In genomic region chr2:165888396-165888795, GRCm38 (mm10) we compare ENCODE assay signal across 8 mouse cellular contexts. TPM values are rescaled to one million over a fixed set of nuclear protein-coding genes. Genes with fewer than 3 reads are reported as not detected.
DNase-seq lines count a peak whose midpoint lies in the region; ATAC-seq and TF ChIP-seq lines count a peak whose summit lies in the region.

No protein-coding gene starts in this region.

- peak; percentile 42 to 49; a peak in 2 of 4 replicates for TF ChIP-seq POLR2A in MEL (IDR thresholded peaks at IDR 0.05; ENCODE audit: control insufficient read depth in 1 of 2, insufficient read depth in 1 of 2, low read depth in 1 of 2, low read length in 2 of 2, poor library complexity in 1 of 2)

- H3K9me3 ChIP-seq in MEL (replicated peaks; ENCODE audit: insufficient read depth, low read length), result no peaks in the 10 kb centered on the region

- peak overlapping the region; percentile 16 to 39 for H3K4me3 ChIP-seq in MEL (ENCODE audit: control insufficient read depth in 1 of 2, insufficient read depth in 1 of 2, low read depth in 2 of 2, low read length in 2 of 2)
- H3K4me3 ChIP-seq in layer of hippocampus, adult 2 months, result no peak overlapping the region; the same call in 1 of the 2 replicates

- no peak for TF ChIP-seq CTCF in MEL (IDR thresholded peaks at IDR 0.05 in 2 of 3, conservative IDR thresholded peaks at IDR 0.05 in 1 of 3; ENCODE audit: control insufficient read depth in 1 of 3, insufficient read depth in 1 of 3, low read depth in 2 of 3, low read length in 3 of 3, poor library complexity in 1 of 3, severe bottlenecking in 1 of 3)
- no peak for TF ChIP-seq CTCF in layer of hippocampus, adult 2 months (conservative IDR thresholded peaks at IDR 0.05)

- peak overlapping the region; percentile 72 for H3K9ac ChIP-seq in MEL (ENCODE audit: control insufficient read depth, low read depth, low read length, poor library complexity, severe bottlenecking)

- peaks cover 0 to 44% of the 10 kb centered on the region in 2 experiments; a peak in 2 of 4 replicates for H3K36me3 ChIP-seq in MEL (ENCODE audit: control insufficient read depth in 1 of 2, insufficient read depth in 2 of 2, low read length in 2 of 2)

- H3K27me3 ChIP-seq in MEL (ENCODE audit: control insufficient read depth in 1 of 2, insufficient read depth in 2 of 2, low read length in 2 of 2), result no peaks in the 10 kb centered on the region

- H3K27ac ChIP-seq in MEL (ENCODE audit: control insufficient read depth, low read depth, low read length), result peak overlapping the region; percentile 95
- peak overlapping the region; percentile 100 for H3K27ac ChIP-seq in layer of hippocampus, adult 2 months

- no peak for TF ChIP-seq RAD21 in MEL (IDR thresholded peaks at IDR 0.05; ENCODE audit: low read depth, low read length)

- ATAC-seq in erythroid progenitor cell, adult 5-6 weeks (replicated peaks; ENCODE audit: low FRiP score, poor library complexity, severe bottlenecking), result peak; percentile 77
- ATAC-seq in inflammation-experienced regulatory T-cells, adult 6 months, result no peak

- peaks cover 27 to 59% of the 10 kb centered on the region in 2 experiments for H3K4me1 ChIP-seq in MEL (ENCODE audit: control insufficient read depth in 1 of 2, insufficient read depth in 2 of 2, low read length in 2 of 2)

- peaks cover 60% of the 10 kb centered on the region for H3K79me2 ChIP-seq in MEL (ENCODE audit: control insufficient read depth, insufficient read depth, low read length, poor library complexity)

- TF ChIP-seq EP300 in MEL (IDR thresholded peaks at IDR 0.05; ENCODE audit: low read depth in 1 of 2, low read length in 2 of 2), result peak; percentile 94 to 95

- intact Hi-C loops in heart, postnatal 14 days (cut with DNase I), result no loop called here

- peak; percentile 98 for DNase-seq in MEL (ENCODE audit: low read depth, low spot score)
- peak; percentile 92 for DNase-seq in brain, adult 2 months (ENCODE audit: low read depth, low spot score)
- peak; percentile 85 to 86 for DNase-seq in heart, postnatal 14 days
- peak in 1 of 2 experiments; percentile 50 for DNase-seq in layer of hippocampus, adult 2 months (ENCODE audit: low spot score in 2 of 2)
- peak; percentile 80 for DNase-seq in lung, postnatal 14 days
- DNase-seq in retina, postnatal 1 day, result peak; percentile 91

TF ChIP-seq in MEL, 35 proteins besides CTCF, POLR2A, EP300 and RAD21:
- TF ChIP-seq MAX (IDR thresholded peaks at IDR 0.05; ENCODE audit: low read length) (no peak), ZKSCAN1 (IDR thresholded peaks at IDR 0.05; ENCODE audit: low read depth, low read length) (no peak), ZC3H11A (IDR thresholded peaks at IDR 0.05; ENCODE audit: low read depth, low read length) (no peak), NRF1 (IDR thresholded peaks at IDR 0.05; ENCODE audit: insufficient read depth, low read depth, low read length, poor library complexity, severe bottlenecking) (0 out of 2 replicates have a peak, but pooled peaks have one; percentile 18), UBTF (IDR thresholded peaks at IDR 0.05; ENCODE audit: borderline replicate concordance, insufficient read depth, low read depth, low read length) (no peak), MAFK (IDR thresholded peaks at IDR 0.05; ENCODE audit: borderline replicate concordance, low read depth, low read length) (peak; percentile 6; the same call in 1 of the 2 replicates), MEF2A (IDR thresholded peaks at IDR 0.05; ENCODE audit: extremely low read depth, insufficient replicate concordance, low read depth, low read length, poor library complexity, severe bottlenecking) (no peak), GATA1 (IDR thresholded peaks at IDR 0.05; ENCODE audit: low read depth, low read length) (peak; percentile 92), MYC (IDR thresholded peaks at IDR 0.05; ENCODE audit: low read depth, low read length) (no peak; the same call in 1 of the 2 replicates), ETS1 (IDR thresholded peaks at IDR 0.05; ENCODE audit: low read depth, low read length) (peak; percentile 85), USF1 (IDR thresholded peaks at IDR 0.05; ENCODE audit: low read depth, low read length) (no peak), ZMIZ1 (IDR thresholded peaks at IDR 0.05; ENCODE audit: low read depth, low read length) (peak; percentile 72; the same call in 1 of the 2 replicates), MAZ (IDR thresholded peaks at IDR 0.05; ENCODE audit: low read depth, low read length) (peak; percentile 79; the same call in 1 of the 2 replicates), ZNF384 (IDR thresholded peaks at IDR 0.05; ENCODE audit: low read depth, low read length) (no peak), KAT2A (conservative IDR thresholded peaks at IDR 0.05; ENCODE audit: low read depth, low read length) (no peak), E2F4 (IDR thresholded peaks at IDR 0.05; ENCODE audit: borderline replicate concordance, low read depth, low read length) (no peak), TCF12 (IDR thresholded peaks at IDR 0.05; ENCODE audit: low read depth, low read length) (peak; percentile 98), TAL1 (IDR thresholded peaks at IDR 0.05; ENCODE audit: low read length) (peak; percentile 100), NELFE (IDR thresholded peaks at IDR 0.05; ENCODE audit: low read depth, low read length) (peak; percentile 63; the same call in 1 of the 2 replicates), JUND (IDR thresholded peaks at IDR 0.05; ENCODE audit: low read depth, low read length) (no peak), SIN3A (IDR thresholded peaks at IDR 0.05; ENCODE audit: low read length) (peak; percentile 85), TBP (IDR thresholded peaks at IDR 0.05; ENCODE audit: low read depth, low read length) (peak; percentile 82), RCOR1 (IDR thresholded peaks at IDR 0.05; ENCODE audit: low read depth, low read length) (peak; percentile 81), ELF1 (IDR thresholded peaks at IDR 0.05; ENCODE audit: low read depth, low read length) (peak; percentile 78), CHD1 (IDR thresholded peaks at IDR 0.05; ENCODE audit: low read depth, low read length) (no peak), MYB (IDR thresholded peaks at IDR 0.05; ENCODE audit: low read depth, low read length) (0 out of 2 replicates have a peak, but pooled peaks have one; percentile 31), MXI1 (IDR thresholded peaks at IDR 0.05; ENCODE audit: low read depth, low read length) (no peak; the same call in 1 of the 2 replicates), SMC3 (IDR thresholded peaks at IDR 0.05; ENCODE audit: low read depth, low read length) (no peak; the same call in 1 of the 2 replicates), GABPA (IDR thresholded peaks at IDR 0.05; ENCODE audit: low read depth, low read length) (no peak), BHLHE40 (IDR thresholded peaks at IDR 0.05; ENCODE audit: borderline replicate concordance, low read depth, low read length) (no peak), POLR2AphosphoS5 (IDR thresholded peaks at IDR 0.05; ENCODE audit: borderline replicate concordance, low read depth, low read length) (no peak), CHD2 (IDR thresholded peaks at IDR 0.05; ENCODE audit: low read length) (no peak), POLR2AphosphoS2 (IDR thresholded peaks at IDR 0.05; ENCODE audit: low read length) (peak; percentile 67), HCFC1 (IDR thresholded peaks at IDR 0.05; ENCODE audit: low read depth, low read length) (peak; percentile 52; the same call in 1 of the 2 replicates), USF2 (IDR thresholded peaks at IDR 0.05; ENCODE audit: borderline replicate concordance in 1 of 2, insufficient read depth in 1 of 2, low read depth in 1 of 2, low read length in 2 of 2) (no peak)

RNA-seq across cellular contexts. Expression of gene Zmynd8, which starts 10.4 kb away (rescaled TPM):
- total RNA-seq in MEL (2012; rRNA removed), result 30.3 and 37.3 TPM in 2 replicates
- 10 to 100 TPM; 41.6 to 89.2 TPM for polyA plus RNA-seq in MEL (2012; ENCODE audit: insufficient read depth in 1 of 2, insufficient read length in 2 of 2, low read depth in 1 of 2, low replicate concordance in 2 of 2, missing spikeins in 1 of 2)
- 55.3 and 129 TPM in 2 replicates for total RNA-seq in erythroid progenitor cell, adult 5-6 weeks (2015; ENCODE audit: low replicate concordance)
- 59.5 and 85.9 TPM in 2 replicates for total RNA-seq in erythroid progenitor cell, adult 5-6 weeks (2017; ENCODE audit: low replicate concordance)
- total RNA-seq in heart, postnatal 14 days (2021), result 10 to 100 TPM; 52.0 to 52.5 TPM
- total RNA-seq in layer of hippocampus, adult 2 months (2021), result 100 to 1,000 TPM; 173 to 186 TPM
- 10 to 100 TPM; 43.3 to 65.6 (median 61.9) TPM for polyA plus RNA-seq in inflammation-experienced regulatory T-cells, adult 6 months (2017; shearing (Covaris generic))
